Mouse (Mus musculus) heart, postnatal 0 days (tissue): ENCODE data around the gene Nid2. TPM values are rescaled to one million over a fixed set of nuclear protein-coding genes. Genes with fewer than 3 reads are reported as not detected.

ENCODE experiments used
- ATAC-seq: fragments of 200-750 bp; cut with Nextera tagmentation; 2 replicates; pipeline ENCODE4 v1.8.0; 2017; ENCODE audit warnings: low read depth, moderate number of reproducible peaks, moderate library complexity; ENCODE audit not compliant: insufficient read depth
- DNase-seq: peaks from one replicate; pipeline ENCODE4 v3.0.0-alpha.2; 2016; ENCODE audit warnings: low spot score
- H3K27ac ChIP-seq: fragments of 300-500 bp; sonication (generic); 2 replicates; pipeline ENCODE4 v1.5.1; 2014; ENCODE audit warnings: low read depth, mild to moderate bottlenecking
- H3K27me3 ChIP-seq: fragments of 300-500 bp; sonication (generic); 2 replicates; pipeline ENCODE4 v1.6.1; 2014; ENCODE audit warnings: low read length, mixed read lengths; ENCODE audit not compliant: control insufficient read depth, insufficient read depth
- H3K36me3 ChIP-seq: fragments of 300-500 bp; sonication (generic); replicated peaks from 2 replicates; pipeline ENCODE4 v1.6.1; 2014; ENCODE audit warnings: low read length, mixed read lengths; ENCODE audit not compliant: control insufficient read depth, insufficient read depth
- H3K4me1 ChIP-seq: fragments of 300-500 bp; sonication (generic); 2 replicates; pipeline ENCODE4 v1.6.1; 2014; ENCODE audit warnings: antibody characterized with exemption; ENCODE audit not compliant: control insufficient read depth, insufficient read depth
- H3K4me2 ChIP-seq: fragments of 300-500 bp; sonication (generic); 2 replicates; pipeline ENCODE4 v1.6.1; 2014; ENCODE audit warnings: low read depth, mild to moderate bottlenecking, low read length, moderate library complexity
- H3K4me3 ChIP-seq: fragments of 300-500 bp; sonication (generic); 2 replicates; pipeline ENCODE4 v1.5.1; 2014; ENCODE audit warnings: low read depth, low read length
- H3K9ac ChIP-seq: fragments of 300-500 bp; sonication (generic); replicated peaks from 2 replicates; pipeline ENCODE4 v1.6.1; 2014; ENCODE audit warnings: low read depth, low read length, mixed read lengths
- H3K9me3 ChIP-seq: fragments of 300-500 bp; sonication (generic); replicated peaks from 2 replicates; pipeline ENCODE4 v1.6.1; 2016; ENCODE audit warnings: low read length; ENCODE audit not compliant: control insufficient read depth
- CTCF ChIP-seq: IDR thresholded peaks from 2 replicates; pipeline ENCODE4 v1.5.1; 2016; ENCODE audit warnings: antibody characterized with exemption, control low read depth, low read depth
- EP300 ChIP-seq: IDR thresholded peaks from 2 replicates; pipeline ENCODE4 v1.6.1; 2016; ENCODE audit warnings: antibody characterized with exemption, low read depth
- WGBS: fragments of 180-500 bp; shearing (Covaris S2); extraction: QIAGEN DNeasy Blood & Tissue Kit; methylation state at CpG from one replicate; pipeline ENCODE4 v1.1.7; 2014; 5-methylcytosine and 5-hydroxymethylcytosine counted together
- polyA plus RNA-seq: library from polyadenylated mRNA; unstranded; fragments of >200 nt; fragmentation: Nextera tagmentation; extraction: Ambion mirVana; gene quantifications from 2 replicates; pipeline ENCODE4 v1.2.1, GENCODE M21; 2015
- total RNA-seq: library from RNA; depleted of rRNA; stranded (reverse); fragments of >200 nt; gene quantifications from 2 replicates; pipeline ENCODE4 v1.2.3, GENCODE M21; 2014; ENCODE audit warnings: low replicate concordance

The Nid2 gene
- total and polyA plus RNA-seq, 2 experiments from 2014 or later: 47.7 to 79.7 TPM

GRCm38 (mm10) chr14:19735303-19735702, 15.8 kb upstream of the Nid2 start:
- TF ChIP-seq EP300 (no peak), CTCF (no peak)
- ATAC-seq: no peak
- Histone ChIP-seq H3K4me2 (0 out of 2 replicates have a peak overlapping the region, but pooled peaks have one; percentile 10), H3K27ac (no peak overlapping the region), H3K9me3 (peaks cover 3% of the 10 kb centered on the region; the same call in 1 of the 2 replicates), H3K9ac (no peak overlapping the region), H3K4me3 (no peak overlapping the region), H3K36me3 (no peaks in the 10 kb centered on the region), H3K27me3 (no peaks in the 10 kb centered on the region), H3K4me1 (0 out of 2 replicates have a peak, but pooled peaks cover 5% of the 10 kb centered on the region)
- 53% methylated on average over 6 of the region's 6 CpGs for WGBS
- DNase-seq: no peak

GRCm38 (mm10) chr14:19737568-19737967, 13.5 kb upstream of the Nid2 start:
- Histone ChIP-seq H3K4me3 (no peak overlapping the region), H3K9me3 (no peaks in the 10 kb centered on the region), H3K4me2 (no peak overlapping the region), H3K9ac (no peak overlapping the region), H3K27me3 (no peaks in the 10 kb centered on the region), H3K36me3 (no peaks in the 10 kb centered on the region), H3K4me1 (0 out of 2 replicates have a peak, but pooled peaks cover 5% of the 10 kb centered on the region), H3K27ac (0 out of 2 replicates have a peak overlapping the region, but pooled peaks have one; percentile 9)
- no peak for ATAC-seq
- TF ChIP-seq CTCF (no peak), EP300 (no peak)
- DNase-seq: no peak

GRCm38 (mm10) chr14:19738094-19738843, 12.8 kb upstream of the Nid2 start:
- Histone ChIP-seq H3K27me3 (no peaks in the 10 kb centered on the region), H3K36me3 (no peaks in the 10 kb centered on the region), H3K4me2 (no peak overlapping the region), H3K27ac (0 out of 2 replicates have a peak overlapping the region, but pooled peaks have one; percentile 9), H3K9me3 (no peaks in the 10 kb centered on the region), H3K4me3 (no peak overlapping the region), H3K4me1 (0 out of 2 replicates have a peak, but pooled peaks cover 5% of the 10 kb centered on the region), H3K9ac (no peak overlapping the region)
- 46% methylated on average over 5 of the region's 5 CpGs for WGBS
- no peak for TF ChIP-seq CTCF
- DNase-seq (no peak), ATAC-seq (no peak)

- H3K9me3 ChIP-seq: no peaks in the 10 kb centered on the region
- no peaks in the 10 kb centered on the region for H3K27me3 ChIP-seq
- no peaks in the 10 kb centered on the region for H3K4me1 ChIP-seq
- no peak overlapping the region for H3K27ac ChIP-seq
- DNase-seq (no peak), ATAC-seq (no peak)
- no peaks in the 10 kb centered on the region for H3K36me3 ChIP-seq
- 76% methylated on average over 9 of the region's 9 CpGs for WGBS
- no peak for TF ChIP-seq CTCF
- no peak for TF ChIP-seq EP300
- no peak overlapping the region for H3K4me3 ChIP-seq
- H3K9ac ChIP-seq: no peak overlapping the region
- no peak overlapping the region for H3K4me2 ChIP-seq
Measured at GRCm38 (mm10) chr14:19739416-19740146, 11.5 kb upstream of the Nid2 start.

DNA sequence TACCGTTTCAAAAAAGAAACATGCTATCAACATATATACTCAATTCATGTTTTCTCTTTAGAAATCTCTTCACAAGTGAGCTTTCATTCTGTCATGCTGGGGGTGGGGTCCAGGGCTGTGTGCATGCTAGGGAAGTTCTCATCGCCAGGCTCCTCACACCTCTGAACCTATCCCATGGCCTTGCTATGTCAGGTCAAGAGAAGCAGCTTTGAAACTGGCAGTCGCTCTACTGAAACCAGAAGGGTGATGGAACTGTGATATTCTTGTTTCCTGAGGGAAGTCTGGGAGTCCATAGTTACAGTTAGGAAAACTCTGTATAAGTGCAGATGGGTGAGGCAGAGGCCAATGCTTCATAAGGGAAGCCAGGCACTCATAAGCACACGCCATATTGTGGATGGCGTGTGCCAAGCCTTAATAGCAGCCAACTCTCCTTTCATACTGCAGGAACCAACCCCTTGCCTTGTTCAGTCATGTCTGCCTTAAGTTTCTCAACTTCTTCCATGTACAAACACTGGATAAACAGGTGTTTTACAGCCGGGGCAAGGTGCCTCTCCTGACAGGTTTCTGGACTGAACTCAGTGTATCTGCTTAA, 10.8 kb upstream of the Nid2 start:
- Histone ChIP-seq H3K9ac (no peak overlapping the region), H3K4me1 (no peaks in the 10 kb centered on the region), H3K4me3 (no peak overlapping the region), H3K27ac (no peak overlapping the region), H3K36me3 (no peaks in the 10 kb centered on the region), H3K4me2 (no peak overlapping the region), H3K27me3 (no peaks in the 10 kb centered on the region), H3K9me3 (no peaks in the 10 kb centered on the region)
- 81% methylated on average over 6 of the region's 6 CpGs for WGBS
- no peak for DNase-seq
- ATAC-seq: no peak
- TF ChIP-seq EP300 (no peak), CTCF (no peak)
